Mouse (Mus musculus): ENCODE measurements at regions not wholly inside any gene's neighbourhood (a gene's known extent, or its start where the extent isn't known, plus 50 kb on each side); places are given as distances from the start of the nearest gene placed in this dataset.

DNA sequence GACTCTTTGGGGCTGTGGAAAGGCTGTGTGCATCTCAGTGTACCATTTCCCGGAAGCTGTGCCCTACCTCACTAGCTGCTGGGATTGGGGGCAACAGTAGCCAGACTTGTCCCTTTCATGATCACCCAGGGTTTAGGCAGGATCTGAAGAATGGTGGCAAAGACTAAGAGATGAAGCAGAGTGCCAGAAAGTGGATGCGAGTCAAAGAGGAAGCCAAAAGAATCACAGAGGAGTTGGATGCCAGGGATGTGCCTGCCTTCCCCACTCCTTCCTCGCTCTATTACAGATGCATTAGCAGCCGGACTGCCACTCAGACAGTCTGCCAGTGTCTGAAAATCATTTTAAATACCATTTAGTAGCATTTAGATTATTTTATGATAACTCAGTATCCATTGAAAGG is 271.5 kb upstream of the Slc24a2 start:
- H3K4me2 ChIP-seq (ENCODE audit: low read depth, severe bottlenecking), result no peak overlapping the region
- WGBS, result 94% methylated on average over 4 of the region's 4 CpGs
- no peak overlapping the region for H3K4me3 ChIP-seq (ENCODE audit: low read depth, low read length)
- ATAC-seq (ENCODE audit: insufficient number of reproducible peaks, low FRiP score, low TSS enrichment, low read depth) (no peak), DNase-seq (ENCODE audit: low spot score) (no peak)
- no peaks in the 10 kb centered on the region for H3K9me3 ChIP-seq (ENCODE audit: control insufficient read depth, low read length)
- H3K27me3 ChIP-seq (ENCODE audit: control insufficient read depth, insufficient read depth, low read length), result no peaks in the 10 kb centered on the region
- H3K9ac ChIP-seq (ENCODE audit: low read length), result no peak overlapping the region
- no peaks in the 10 kb centered on the region for H3K4me1 ChIP-seq (ENCODE audit: control insufficient read depth, insufficient read depth, low read length)
- no peak overlapping the region for H3K27ac ChIP-seq (replicated peaks; ENCODE audit: low read depth, low read length)
- H3K36me3 ChIP-seq (ENCODE audit: control insufficient read depth, insufficient read depth, low read length), result no peaks in the 10 kb centered on the region

GRCm38 (mm10) chr4:87500441-87500840 is 270.2 kb upstream of the Slc24a2 start:
- 72% methylated on average over 2 of the region's 2 CpGs for WGBS
- Histone ChIP-seq H3K9me3 (ENCODE audit: control insufficient read depth, low read length) (no peaks in the 10 kb centered on the region), H3K4me3 (ENCODE audit: low read depth, low read length) (no peak overlapping the region), H3K4me2 (ENCODE audit: low read depth, severe bottlenecking) (no peak overlapping the region), H3K27ac (replicated peaks; ENCODE audit: low read depth, low read length) (no peak overlapping the region), H3K9ac (ENCODE audit: low read length) (no peak overlapping the region), H3K27me3 (ENCODE audit: control insufficient read depth, insufficient read depth, low read length) (no peaks in the 10 kb centered on the region), H3K36me3 (ENCODE audit: control insufficient read depth, insufficient read depth, low read length) (no peaks in the 10 kb centered on the region), H3K4me1 (ENCODE audit: control insufficient read depth, insufficient read depth, low read length) (no peaks in the 10 kb centered on the region)
- ATAC-seq (ENCODE audit: insufficient number of reproducible peaks, low FRiP score, low TSS enrichment, low read depth), result no peak
- DNase-seq (ENCODE audit: low spot score), result no peak

- Histone ChIP-seq H3K4me2 (ENCODE audit: low read depth, severe bottlenecking) (no peak overlapping the region), H3K9me3 (ENCODE audit: control insufficient read depth, low read length) (no peaks in the 10 kb centered on the region), H3K27ac (replicated peaks; ENCODE audit: low read depth, low read length) (no peak overlapping the region), H3K27me3 (ENCODE audit: control insufficient read depth, insufficient read depth, low read length) (no peaks in the 10 kb centered on the region), H3K4me3 (ENCODE audit: low read depth, low read length) (no peak overlapping the region), H3K9ac (ENCODE audit: low read length) (no peak overlapping the region), H3K4me1 (ENCODE audit: control insufficient read depth, insufficient read depth, low read length) (no peaks in the 10 kb centered on the region), H3K36me3 (ENCODE audit: control insufficient read depth, insufficient read depth, low read length) (no peaks in the 10 kb centered on the region)
- 90% methylated on average over 3 of the region's 3 CpGs for WGBS
- ATAC-seq (ENCODE audit: insufficient number of reproducible peaks, low FRiP score, low TSS enrichment, low read depth) (no peak), DNase-seq (ENCODE audit: low spot score) (no peak)
Observed at GRCm38 (mm10) chr4:87487798-87488197, 257.5 kb upstream of the Slc24a2 start.

DNA sequence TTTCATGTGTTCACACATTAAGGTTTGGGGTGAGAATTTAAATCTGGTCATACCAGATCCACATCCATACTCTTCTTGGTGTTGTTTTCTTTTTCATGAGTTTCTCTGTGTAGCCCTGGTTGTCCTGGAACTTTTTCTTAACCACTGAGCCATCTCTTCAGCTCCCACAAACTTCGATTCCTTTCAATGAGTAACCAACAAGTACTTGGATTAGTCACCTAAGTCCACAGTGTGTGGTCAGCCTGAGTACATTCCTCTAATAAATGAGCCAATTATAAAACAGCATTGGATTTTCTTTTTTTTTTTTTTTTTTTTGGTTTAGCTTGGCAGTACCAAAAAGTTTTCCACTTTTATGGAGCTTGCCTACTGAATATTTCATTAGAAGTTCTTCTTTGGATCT is 245.3 kb upstream of the Slc24a2 start:
- DNase-seq (ENCODE audit: low spot score) (no peak), ATAC-seq (ENCODE audit: insufficient number of reproducible peaks, low FRiP score, low TSS enrichment, low read depth) (no peak)
- Histone ChIP-seq H3K4me2 (ENCODE audit: low read depth, severe bottlenecking) (no peak overlapping the region), H3K9ac (ENCODE audit: low read length) (no peak overlapping the region), H3K4me3 (ENCODE audit: low read depth, low read length) (no peak overlapping the region), H3K36me3 (ENCODE audit: control insufficient read depth, insufficient read depth, low read length) (no peaks in the 10 kb centered on the region), H3K9me3 (ENCODE audit: control insufficient read depth, low read length) (no peaks in the 10 kb centered on the region), H3K27ac (replicated peaks; ENCODE audit: low read depth, low read length) (no peak overlapping the region), H3K4me1 (ENCODE audit: control insufficient read depth, insufficient read depth, low read length) (no peaks in the 10 kb centered on the region), H3K27me3 (ENCODE audit: control insufficient read depth, insufficient read depth, low read length) (no peaks in the 10 kb centered on the region)
- 89% methylated on average over 1 of the region's 1 CpGs for WGBS

GRCm38 (mm10) chr4:87473331-87474039 is 243.2 kb upstream of the Slc24a2 start:
- no peak for DNase-seq (ENCODE audit: low spot score)
- Histone ChIP-seq H3K36me3 (ENCODE audit: control insufficient read depth, insufficient read depth, low read length) (no peaks in the 10 kb centered on the region), H3K4me3 (ENCODE audit: low read depth, low read length) (no peak overlapping the region), H3K4me1 (ENCODE audit: control insufficient read depth, insufficient read depth, low read length) (no peaks in the 10 kb centered on the region), H3K9me3 (ENCODE audit: control insufficient read depth, low read length) (no peaks in the 10 kb centered on the region), H3K27ac (replicated peaks; ENCODE audit: low read depth, low read length) (no peak overlapping the region), H3K4me2 (ENCODE audit: low read depth, severe bottlenecking) (no peak overlapping the region), H3K27me3 (ENCODE audit: control insufficient read depth, insufficient read depth, low read length) (no peaks in the 10 kb centered on the region), H3K9ac (ENCODE audit: low read length) (no peak overlapping the region)
- ATAC-seq (ENCODE audit: insufficient number of reproducible peaks, low FRiP score, low TSS enrichment, low read depth), result no peak
- WGBS, result 90% methylated on average over 16 of the region's 16 CpGs

DNA sequence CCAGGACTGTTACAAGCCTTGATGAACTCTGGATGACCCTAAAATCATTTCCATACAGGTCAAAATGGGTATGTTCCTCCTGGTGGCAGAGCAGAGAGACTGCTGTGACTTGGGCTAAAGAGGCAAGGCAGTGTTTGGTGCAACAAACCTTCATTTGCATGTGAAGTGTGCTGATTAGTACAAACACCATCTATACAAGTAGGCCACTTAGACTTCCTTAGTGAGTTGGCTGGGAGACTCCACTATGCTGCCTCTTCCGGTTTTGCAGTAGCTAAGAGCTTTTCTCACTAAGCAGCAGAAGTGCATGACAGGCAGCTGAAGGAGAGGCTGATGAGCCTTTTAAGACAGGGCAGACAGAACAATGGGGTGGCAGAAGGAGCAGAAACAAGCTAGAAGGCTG is 242.5 kb upstream of the Slc24a2 start:
- WGBS, result 79% methylated on average over 1 of the region's 1 CpGs
- DNase-seq (ENCODE audit: low spot score), result no peak
- no peak overlapping the region for H3K9ac ChIP-seq (ENCODE audit: low read length)
- no peak overlapping the region for H3K27ac ChIP-seq (replicated peaks; ENCODE audit: low read depth, low read length)
- H3K4me3 ChIP-seq (ENCODE audit: low read depth, low read length), result no peak overlapping the region
- ATAC-seq (ENCODE audit: insufficient number of reproducible peaks, low FRiP score, low TSS enrichment, low read depth), result no peak
- H3K36me3 ChIP-seq (ENCODE audit: control insufficient read depth, insufficient read depth, low read length), result no peaks in the 10 kb centered on the region
- no peaks in the 10 kb centered on the region for H3K4me1 ChIP-seq (ENCODE audit: control insufficient read depth, insufficient read depth, low read length)
- no peak overlapping the region for H3K4me2 ChIP-seq (ENCODE audit: low read depth, severe bottlenecking)
- H3K27me3 ChIP-seq (ENCODE audit: control insufficient read depth, insufficient read depth, low read length), result no peaks in the 10 kb centered on the region
- no peaks in the 10 kb centered on the region for H3K9me3 ChIP-seq (ENCODE audit: control insufficient read depth, low read length)

DNA sequence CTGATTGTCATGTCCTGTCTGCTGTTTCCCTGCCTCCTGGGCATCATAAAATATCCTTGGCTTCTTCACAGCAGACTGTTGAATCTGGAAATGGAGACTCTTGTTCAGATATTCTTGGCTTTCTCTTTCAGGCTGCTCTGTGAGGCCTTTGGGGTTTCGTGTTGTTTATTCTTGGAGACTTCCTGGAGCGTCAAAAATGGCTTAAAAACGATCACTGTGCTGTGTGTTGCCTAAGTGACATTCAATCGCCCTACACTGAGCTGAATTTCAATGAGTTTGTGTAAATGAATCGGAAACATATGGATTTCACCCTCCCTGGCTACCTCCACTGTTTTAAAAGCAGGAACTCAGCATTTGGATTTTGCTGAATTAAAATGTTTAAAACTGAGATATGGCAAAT is 241.1 kb upstream of the Slc24a2 start:
- no peak overlapping the region for H3K27ac ChIP-seq (replicated peaks; ENCODE audit: low read depth, low read length)
- DNase-seq (ENCODE audit: low spot score) (no peak), ATAC-seq (ENCODE audit: insufficient number of reproducible peaks, low FRiP score, low TSS enrichment, low read depth) (no peak)
- no peaks in the 10 kb centered on the region for H3K9me3 ChIP-seq (ENCODE audit: control insufficient read depth, low read length)
- no peak overlapping the region for H3K4me3 ChIP-seq (ENCODE audit: low read depth, low read length)
- no peaks in the 10 kb centered on the region for H3K4me1 ChIP-seq (ENCODE audit: control insufficient read depth, insufficient read depth, low read length)
- no peak overlapping the region for H3K4me2 ChIP-seq (ENCODE audit: low read depth, severe bottlenecking)
- 70% methylated on average over 5 of the region's 5 CpGs for WGBS
- H3K36me3 ChIP-seq (ENCODE audit: control insufficient read depth, insufficient read depth, low read length), result no peaks in the 10 kb centered on the region
- H3K9ac ChIP-seq (ENCODE audit: low read length), result no peak overlapping the region
- no peaks in the 10 kb centered on the region for H3K27me3 ChIP-seq (ENCODE audit: control insufficient read depth, insufficient read depth, low read length)

DNA sequence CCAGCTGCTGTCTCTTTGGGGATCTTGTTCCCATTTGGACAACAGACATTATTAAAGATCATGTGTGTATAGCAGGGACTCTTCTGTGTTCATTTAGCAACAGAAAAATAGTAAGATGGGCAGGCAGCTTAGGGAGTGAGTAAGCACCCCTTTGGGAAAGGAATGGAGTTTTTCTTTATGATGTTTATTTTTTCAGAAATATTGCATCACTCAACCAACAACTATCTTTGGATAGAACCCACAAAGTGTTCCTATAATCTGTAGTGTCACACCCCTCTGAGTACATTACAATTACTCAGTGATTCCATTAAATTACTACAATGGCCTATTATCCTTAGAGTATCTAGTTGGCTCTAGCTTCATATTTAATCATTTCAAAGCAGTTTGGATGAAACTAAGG is 237.3 kb upstream of the Slc24a2 start:
- no peaks in the 10 kb centered on the region for H3K27me3 ChIP-seq (ENCODE audit: control insufficient read depth, insufficient read depth, low read length)
- no peaks in the 10 kb centered on the region for H3K36me3 ChIP-seq (ENCODE audit: control insufficient read depth, insufficient read depth, low read length)
- no peaks in the 10 kb centered on the region for H3K4me1 ChIP-seq (ENCODE audit: control insufficient read depth, insufficient read depth, low read length)
- no peaks in the 10 kb centered on the region for H3K9me3 ChIP-seq (ENCODE audit: control insufficient read depth, low read length)
- H3K4me3 ChIP-seq (ENCODE audit: low read depth, low read length), result no peak overlapping the region
- ATAC-seq (ENCODE audit: insufficient number of reproducible peaks, low FRiP score, low TSS enrichment, low read depth) (no peak), DNase-seq (ENCODE audit: low spot score) (no peak)
- H3K27ac ChIP-seq (replicated peaks; ENCODE audit: low read depth, low read length), result no peak overlapping the region
- no peak overlapping the region for H3K4me2 ChIP-seq (ENCODE audit: low read depth, severe bottlenecking)
- H3K9ac ChIP-seq (ENCODE audit: low read length), result no peak overlapping the region

DNA sequence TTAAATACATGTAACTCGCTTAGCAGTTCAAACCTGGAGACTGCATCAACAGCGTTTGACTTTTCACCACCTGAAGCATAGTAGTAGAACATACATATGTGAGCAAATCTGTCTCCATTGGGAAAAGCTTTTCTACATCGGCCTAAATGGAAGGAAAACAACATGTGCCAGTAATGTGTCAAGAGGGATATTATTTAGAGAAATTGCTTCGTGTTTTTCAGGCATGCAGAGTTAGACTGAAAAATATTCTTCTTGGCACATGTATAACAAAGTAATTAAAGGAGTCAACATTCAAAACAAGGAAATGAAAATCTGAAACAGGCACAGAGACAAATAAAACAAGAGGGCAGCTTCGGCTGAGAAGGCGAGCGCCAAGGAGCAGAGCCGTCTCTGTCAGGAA is 236.7 kb upstream of the Slc24a2 start:
- no peaks in the 10 kb centered on the region for H3K27me3 ChIP-seq (ENCODE audit: control insufficient read depth, insufficient read depth, low read length)
- no peaks in the 10 kb centered on the region for H3K4me1 ChIP-seq (ENCODE audit: control insufficient read depth, insufficient read depth, low read length)
- no peaks in the 10 kb centered on the region for H3K36me3 ChIP-seq (ENCODE audit: control insufficient read depth, insufficient read depth, low read length)
- H3K27ac ChIP-seq (replicated peaks; ENCODE audit: low read depth, low read length), result no peak overlapping the region
- WGBS, result 85% methylated on average over 8 of the region's 8 CpGs
- no peaks in the 10 kb centered on the region for H3K9me3 ChIP-seq (ENCODE audit: control insufficient read depth, low read length)
- DNase-seq (ENCODE audit: low spot score) (no peak), ATAC-seq (ENCODE audit: insufficient number of reproducible peaks, low FRiP score, low TSS enrichment, low read depth) (no peak)
- H3K9ac ChIP-seq (ENCODE audit: low read length), result no peak overlapping the region
- H3K4me3 ChIP-seq (ENCODE audit: low read depth, low read length), result no peak overlapping the region
- H3K4me2 ChIP-seq (ENCODE audit: low read depth, severe bottlenecking), result no peak overlapping the region

Measured in limb, embryonic 11.5 days (tissue).